Mouse (Mus musculus): ENCODE measurements around the gene Mrc2. TPM values are rescaled to one million over a fixed set of nuclear protein-coding genes. Genes with fewer than 3 reads are reported as not detected.
A peak's percentile ranks its signal among the peaks of the same experiment; 100 is the strongest.

The Mrc2 gene
- total RNA-seq, 2 experiments from 2014 or later, result 13.4 to 13.5 TPM

GRCm38 (mm10) chr11:105296084-105296483 is 3.6 kb downstream of the Mrc2 start:
- intact Hi-C loops (cut with DNase I), result no loop called here
- DNase-seq, result no peak

DNA sequence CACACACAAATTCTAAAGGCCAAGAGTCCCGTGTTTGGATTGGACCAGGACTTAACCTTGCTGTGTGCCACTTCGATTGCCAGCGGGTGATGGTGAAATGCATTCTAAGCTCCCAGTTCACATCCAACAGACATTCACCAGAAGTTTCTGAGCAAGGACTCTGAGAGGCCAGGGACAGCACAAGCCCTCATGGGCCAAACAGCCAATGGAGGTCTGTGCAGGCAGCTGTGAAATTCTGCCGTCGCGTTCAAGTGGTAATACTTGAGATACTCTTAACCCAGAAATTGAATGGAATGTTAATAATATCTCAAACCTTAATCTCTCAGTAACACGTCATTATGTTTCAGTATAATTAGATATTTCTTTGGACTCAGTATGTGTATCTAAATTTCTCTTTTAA is 17.8 kb downstream of the Mrc2 start:
- intact Hi-C loops (cut with DNase I), result no loop called here
- DNase-seq, result no peak

GRCm38 (mm10) chr11:105311291-105311975 is 19.0 kb downstream of the Mrc2 start:
- no peak for DNase-seq
- intact Hi-C loops (cut with DNase I), result no loop called here

DNA sequence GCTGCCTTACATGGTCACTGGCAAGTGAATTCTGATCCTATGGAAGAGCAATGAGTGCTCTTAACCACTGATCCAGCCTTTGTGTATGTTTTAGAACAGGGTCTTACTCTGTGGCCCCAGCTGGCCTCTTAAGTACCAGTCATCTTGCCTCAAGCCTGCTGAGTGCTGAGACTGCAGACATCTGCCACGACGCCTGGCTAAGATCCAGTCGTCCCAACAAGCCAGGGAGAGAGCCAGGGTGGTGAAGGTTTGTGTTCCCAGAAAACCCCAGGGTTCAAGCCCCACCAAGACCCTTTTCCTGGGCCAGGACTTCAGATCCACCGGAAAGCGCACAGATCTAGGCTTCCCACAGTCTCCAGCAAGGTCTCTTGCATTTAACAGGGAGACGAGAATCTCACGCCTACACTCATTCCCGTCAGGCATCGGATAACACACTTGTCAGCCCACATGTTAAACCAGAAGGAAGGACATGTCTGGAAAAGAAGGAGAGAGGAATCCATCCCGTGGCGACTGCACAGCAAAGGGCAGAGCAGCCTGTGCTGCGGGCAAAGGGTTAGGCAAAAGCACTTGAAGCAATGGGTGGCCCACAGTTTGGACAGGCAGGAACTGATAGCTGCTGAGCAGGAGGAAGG is 20.0 kb downstream of the Mrc2 start:
- peak; percentile 67 for DNase-seq
- intact Hi-C loops (cut with DNase I), result no loop called here

GRCm38 (mm10) chr11:105312972-105313632 is 20.7 kb downstream of the Mrc2 start:
- intact Hi-C loops (cut with DNase I), result no loop called here
- no peak for DNase-seq

DNA sequence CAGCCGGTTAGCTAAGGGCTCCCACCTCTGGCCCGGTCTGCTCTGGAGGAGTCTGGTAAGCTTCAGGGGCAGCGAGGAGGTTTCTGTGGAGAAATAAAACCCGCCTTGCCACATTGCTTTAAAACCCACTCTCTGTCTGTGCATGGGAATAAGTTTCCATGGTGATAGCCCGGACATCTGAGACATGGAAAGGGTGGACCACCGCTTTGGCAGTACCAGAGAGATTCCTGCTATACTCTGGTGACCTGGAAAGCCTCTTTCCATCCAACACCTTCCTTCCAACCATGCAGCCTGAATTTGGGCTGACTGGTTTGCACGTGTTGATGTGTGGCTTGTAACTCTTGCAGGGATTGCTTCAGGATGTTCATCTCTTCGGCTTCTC is 21.2 kb downstream of the Mrc2 start:
- intact Hi-C loops (cut with DNase I), result no loop called here

GRCm38 (mm10) chr11:105315296-105315695 is 22.9 kb downstream of the Mrc2 start:
- intact Hi-C loops (cut with DNase I), result no loop called here
- DNase-seq, result no peak

More for the DNA sequence above, 21.2 kb downstream of the Mrc2 start:
- no peak for DNase-seq

- no peak for DNase-seq
These were observed 23.7 kb downstream of the Mrc2 start for GRCm38 (mm10) chr11:105316121-105316520.

DNA sequence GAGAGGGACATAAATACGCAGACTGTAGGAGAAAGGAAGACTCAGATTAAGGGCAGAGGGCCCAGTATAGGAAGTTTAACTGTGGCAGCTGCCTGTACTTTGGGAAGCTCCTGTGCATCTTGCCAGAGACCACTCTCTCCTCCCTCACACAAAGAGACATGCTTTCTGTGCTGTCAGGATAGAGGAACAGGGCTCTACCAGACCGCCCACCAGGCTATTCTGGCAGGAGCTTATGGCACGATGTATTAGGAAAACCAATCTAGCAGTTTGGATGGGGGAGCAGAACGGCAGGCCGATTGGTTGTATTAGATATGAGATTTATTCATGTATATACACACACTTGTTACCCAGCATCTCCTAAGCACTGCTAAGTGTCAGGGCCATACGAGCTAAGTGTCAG is 25.3 kb downstream of the Mrc2 start:
- intact Hi-C loops (cut with DNase I), result no loop called here
- DNase-seq, result no peak

More at GRCm38 (mm10) chr11:105316121-105316520, 23.7 kb downstream of the Mrc2 start:
- intact Hi-C loops (cut with DNase I), result no loop called here

- DNase-seq, result no peak
- intact Hi-C loops (cut with DNase I), result no loop called here
These were observed 28.6 kb downstream of the Mrc2 start for GRCm38 (mm10) chr11:105321090-105321489.

- intact Hi-C loops (cut with DNase I), result no loop called here
- DNase-seq, result no peak
These were observed 31.1 kb downstream of the Mrc2 start for GRCm38 (mm10) chr11:105323530-105323929.

- intact Hi-C loops (cut with DNase I), result no loop called here
- no peak for DNase-seq
These were observed 34.7 kb downstream of the Mrc2 start for GRCm38 (mm10) chr11:105327101-105327500.

GRCm38 (mm10) chr11:105329962-105330361 is 37.5 kb downstream of the Mrc2 start:
- intact Hi-C loops (cut with DNase I), result no loop called here
- DNase-seq, result no peak

GRCm38 (mm10) chr11:105331129-105331528 is 38.7 kb downstream of the Mrc2 start:
- no peak for DNase-seq
- intact Hi-C loops (cut with DNase I), result no loop called here

DNA sequence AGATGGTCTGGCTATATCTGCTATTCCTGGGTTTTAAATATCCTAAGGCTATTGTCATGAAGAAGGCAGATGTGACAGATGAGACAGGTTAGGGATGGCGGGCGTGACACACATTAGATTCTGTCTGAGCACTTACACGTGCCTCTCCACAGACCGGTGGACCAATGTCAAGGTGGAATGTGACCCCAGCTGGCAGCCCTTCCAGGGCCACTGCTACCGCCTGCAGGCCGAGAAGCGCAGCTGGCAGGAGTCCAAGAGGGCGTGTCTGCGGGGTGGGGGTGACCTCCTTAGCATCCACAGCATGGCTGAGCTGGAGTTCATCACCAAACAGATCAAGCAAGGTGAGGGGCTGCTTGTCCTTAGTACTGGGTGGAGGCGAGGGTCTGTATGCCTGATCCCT is 39.3 kb downstream of the Mrc2 start:
- DNase-seq, result peak; percentile 63
- intact Hi-C loops (cut with DNase I), result no loop called here

GRCm38 (mm10) chr11:105332468-105332867 is 40.0 kb downstream of the Mrc2 start:
- intact Hi-C loops (cut with DNase I), result no loop called here
- peak; percentile 84 for DNase-seq

DNA sequence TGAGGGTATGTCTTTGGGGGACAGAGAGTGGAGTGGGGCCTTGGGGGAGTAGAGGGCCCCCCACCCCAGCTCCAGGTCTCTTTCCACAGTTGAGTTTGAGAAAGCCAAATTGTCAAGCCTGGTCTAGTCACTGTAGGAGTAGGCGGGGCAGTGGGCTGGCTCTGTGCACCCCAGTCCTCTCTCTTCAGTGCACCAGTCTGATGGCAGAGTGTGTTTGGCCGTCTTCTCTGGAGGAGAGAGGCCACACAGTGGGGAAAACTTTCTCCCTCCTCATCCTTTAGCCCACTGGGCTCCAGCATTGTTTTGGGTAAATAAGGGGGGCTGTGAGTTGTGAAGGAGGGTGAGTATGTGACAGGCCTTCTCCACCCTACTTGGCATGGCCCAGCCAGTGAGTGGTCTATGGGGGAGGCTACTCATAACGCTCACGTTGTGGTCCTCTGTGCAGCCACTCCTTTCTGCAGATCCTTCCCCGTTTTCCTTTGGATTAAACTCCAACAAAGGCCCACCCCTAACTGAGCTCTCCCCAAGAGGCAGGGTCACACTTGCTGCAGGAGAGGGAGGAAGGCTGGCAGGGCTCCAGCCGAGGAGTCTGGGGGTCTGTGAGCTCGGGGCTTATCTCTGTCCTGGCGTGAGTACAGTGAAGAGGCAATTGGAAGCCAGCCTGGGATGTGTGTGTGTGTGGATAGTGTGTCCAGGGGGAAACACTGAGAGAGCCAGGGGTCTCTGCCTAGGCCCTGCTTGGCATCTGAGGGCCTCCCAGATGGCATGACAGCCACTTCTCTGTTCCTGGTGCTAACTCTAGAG is 41.6 kb downstream of the Mrc2 start:
- intact Hi-C loops (cut with DNase I), result no loop called here
- peak; percentile 41 for DNase-seq

GRCm38 (mm10) chr11:105338596-105339390 is 46.4 kb downstream of the Mrc2 start:
- DNase-seq, result peak; percentile 88
- intact Hi-C loops (cut with DNase I), result no loop called here

GRCm38 (mm10) chr11:105345284-105345683 is 52.8 kb downstream of the Mrc2 start:
- peak; percentile 40 for DNase-seq
- intact Hi-C loops (cut with DNase I), result loop anchor here (5.0 kb wide), 1 partner anchor 567 kb away; no protein-coding TSS in a partner anchor

Data from left cerebral cortex, postnatal 4 days (tissue).